Mouse (Mus musculus) heart, adult 8-10 months (tissue): ENCODE measurements at regions not wholly inside any gene's neighbourhood (a gene's known extent, or its start where the extent isn't known, plus 50 kb on each side); places are given as distances from the start of the nearest gene placed in this dataset.

Experiments used
- DNase-seq: peaks from one replicate; pipeline ENCODE4 v3.0.0; 2022; ENCODE audit warnings: low spot score

DNA sequence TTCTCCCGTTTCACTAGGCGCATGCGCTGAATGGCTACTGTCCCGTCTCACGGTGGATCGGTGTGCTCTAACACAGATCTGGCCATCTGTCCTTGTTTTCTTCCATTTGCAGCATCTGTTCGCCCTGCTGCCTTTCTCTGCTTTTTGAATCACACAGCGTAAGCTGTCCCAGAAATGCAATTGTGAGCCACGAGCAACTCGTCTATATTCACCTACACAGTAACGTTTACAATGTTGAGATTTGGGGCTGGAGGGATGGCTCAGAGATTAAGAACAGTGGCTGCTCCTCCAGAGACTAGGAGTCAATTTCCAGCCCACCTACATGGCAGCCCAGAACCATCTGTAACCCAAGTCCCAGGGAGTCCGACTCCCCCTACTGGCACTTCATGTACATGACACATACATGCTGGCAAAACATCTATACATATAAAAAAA lies 72.2 kb upstream of the Cnot2 start:
- no peak for DNase-seq

DNA sequence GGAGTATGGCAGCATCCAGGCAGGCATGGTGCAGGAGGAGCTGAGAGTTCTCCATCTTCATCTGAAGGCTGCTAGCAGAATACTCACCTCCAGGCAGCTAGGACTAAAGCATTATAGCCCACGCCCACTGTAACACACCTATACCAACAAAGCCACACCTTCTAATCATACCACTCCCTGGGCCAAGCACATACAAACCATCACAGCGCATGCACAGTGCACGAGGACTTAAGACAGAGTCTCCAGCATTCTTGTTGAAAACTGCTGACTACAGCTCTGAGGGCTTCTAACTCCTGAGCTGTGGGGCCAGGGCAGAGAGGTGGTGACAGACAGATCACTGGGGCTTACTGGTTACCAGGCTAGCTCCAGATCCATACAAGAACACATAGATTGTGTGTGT lies 68.0 kb upstream of the Cnot2 start:
- DNase-seq = no peak

DNA sequence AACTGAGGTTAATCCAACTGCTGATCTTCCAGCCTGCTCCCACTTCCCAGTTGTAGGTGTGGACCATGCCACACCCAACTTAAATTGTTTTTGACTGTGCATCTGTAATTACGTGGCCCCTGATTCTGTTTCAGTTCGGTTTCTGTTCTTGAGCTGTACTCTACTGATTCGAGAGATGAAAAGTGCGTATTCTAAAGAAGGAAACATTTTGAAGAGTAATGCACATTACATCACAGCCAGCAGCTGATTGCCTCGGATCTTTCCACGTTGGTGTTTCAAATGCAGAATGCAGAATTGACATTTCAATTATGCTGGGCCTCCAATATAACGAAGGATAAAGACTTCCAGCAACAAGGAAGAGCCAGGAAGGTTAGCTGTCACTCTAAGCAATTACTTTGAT lies 64.7 kb upstream of the Cnot2 start:
- no peak for DNase-seq

- no peak for DNase-seq
Measured at GRCm38 (mm10) chr10:116645631-116646030, 64.3 kb upstream of the Cnot2 start.

DNA sequence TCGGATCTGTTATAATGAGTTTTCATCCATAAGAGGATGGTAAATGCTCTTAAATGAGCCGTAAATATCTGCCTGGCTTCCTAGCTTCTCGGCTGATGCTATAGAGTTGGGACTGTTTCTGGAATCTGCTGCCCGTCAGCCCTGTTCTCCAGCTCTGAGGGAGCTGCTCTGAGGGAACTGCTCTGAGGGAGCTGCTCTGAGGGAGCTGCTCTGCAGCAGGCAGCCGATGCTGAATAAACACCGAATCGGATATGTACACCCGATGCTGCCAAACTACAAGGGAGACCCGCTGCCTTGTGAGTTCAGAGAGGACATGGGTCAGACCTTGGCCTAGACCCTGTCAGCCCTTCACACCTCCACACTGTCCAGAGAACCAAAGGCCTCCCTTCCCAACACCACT lies 63.8 kb upstream of the Cnot2 start:
- DNase-seq = no peak
